15 mouse cellular contexts compared by ENCODE assay signal in the genomic region with DNA sequence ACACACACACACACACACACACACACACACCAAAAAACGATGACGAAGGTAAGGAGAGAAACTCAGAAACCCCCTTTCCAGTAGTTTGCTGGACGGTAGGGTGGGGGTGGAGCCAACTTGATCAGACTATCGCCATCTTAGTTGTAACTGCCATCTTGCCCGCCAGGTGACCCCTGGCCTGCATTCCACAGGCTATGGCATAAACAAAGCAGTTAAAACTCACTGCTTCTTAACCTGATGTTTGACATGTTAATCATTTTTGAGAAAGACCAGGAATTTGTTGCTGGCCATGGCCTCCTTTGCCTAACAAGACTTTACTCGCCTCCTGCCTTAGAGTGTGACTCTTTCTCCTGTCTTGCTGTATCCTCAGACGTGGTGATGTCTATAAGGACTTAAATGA. TPM values are rescaled to one million over a fixed set of nuclear protein-coding genes. Genes with fewer than 3 reads are reported as not detected.
DNase-seq lines count a peak whose midpoint lies in the region; ATAC-seq and TF ChIP-seq lines count a peak whose summit lies in the region.
"Had no signal": no experiment of that assay in that cellular context is flagged by ENCODE, and none has a peak within 500 bp of the region (broad histone marks: within the 10 kb centered on the region; RNA-seq: fewer than 3 reads in every experiment).

No protein-coding gene starts in this region.

- no peak overlapping the region for H3K4me3 ChIP-seq in hindbrain, embryonic 13.5 days
- H3K4me3 ChIP-seq in hindbrain, embryonic 16.5 days (ENCODE audit: low read length): no peak overlapping the region
- H3K4me3 ChIP-seq in midbrain, embryonic 10.5 days: no peak overlapping the region
- H3K4me3 ChIP-seq in midbrain, embryonic 15.5 days: no peak overlapping the region
- no peak overlapping the region for H3K4me3 ChIP-seq in forebrain, postnatal 0 days (ENCODE audit: low read depth, low read length)
- H3K4me3 ChIP-seq: embryonic facial prominence, embryonic 13.5 days; heart, embryonic 13.5 days; left cerebral cortex, adult 2 months; liver, embryonic 13.5 days had no signal

- H3K4me1 ChIP-seq in hindbrain, embryonic 13.5 days (replicated peaks): peaks cover 44% of the 10 kb centered on the region
- peaks cover 35% of the 10 kb centered on the region for H3K4me1 ChIP-seq in hindbrain, embryonic 16.5 days (ENCODE audit: control insufficient read depth, insufficient read depth, low read depth, low read length)
- H3K4me1 ChIP-seq in midbrain, embryonic 10.5 days: peaks cover 59% of the 10 kb centered on the region
- H3K4me1 ChIP-seq in midbrain, embryonic 15.5 days: peaks cover 39% of the 10 kb centered on the region
- peaks cover 33% of the 10 kb centered on the region for H3K4me1 ChIP-seq in forebrain, postnatal 0 days (ENCODE audit: insufficient read depth)

- no peaks in the 10 kb centered on the region for H3K27me3 ChIP-seq in hindbrain, embryonic 13.5 days
- no peaks in the 10 kb centered on the region for H3K27me3 ChIP-seq in hindbrain, embryonic 16.5 days (replicated peaks; ENCODE audit: control insufficient read depth, insufficient read depth, low read length)
- no peaks in the 10 kb centered on the region for H3K27me3 ChIP-seq in midbrain, embryonic 10.5 days (ENCODE audit: low read depth, poor library complexity, severe bottlenecking)
- H3K27me3 ChIP-seq in midbrain, embryonic 15.5 days (replicated peaks): no peaks in the 10 kb centered on the region
- no peaks in the 10 kb centered on the region for H3K27me3 ChIP-seq in forebrain, postnatal 0 days (ENCODE audit: insufficient read depth, low read length)
- H3K27me3 ChIP-seq: embryonic facial prominence, embryonic 13.5 days; heart, embryonic 13.5 days had no signal

- no peak for ATAC-seq in hindbrain, embryonic 13.5 days (ENCODE audit: low FRiP score)
- ATAC-seq in hindbrain, embryonic 16.5 days: no peak
- no peak for ATAC-seq in midbrain, embryonic 15.5 days (replicated peaks)
- ATAC-seq in forebrain, postnatal 0 days: no peak
- ATAC-seq: intestine, postnatal 0 days; midbrain, embryonic 16.5 days had no signal

- H3K9ac ChIP-seq in hindbrain, embryonic 13.5 days: no peak overlapping the region
- H3K9ac ChIP-seq in hindbrain, embryonic 16.5 days (ENCODE audit: low read depth, low read length): no peak overlapping the region
- H3K9ac ChIP-seq in midbrain, embryonic 15.5 days: no peak overlapping the region
- no peak overlapping the region for H3K9ac ChIP-seq in forebrain, postnatal 0 days
- H3K9ac ChIP-seq: embryonic facial prominence, embryonic 13.5 days; heart, embryonic 13.5 days; liver, embryonic 13.5 days had no signal

- peak overlapping the region; percentile 40; the same call in 1 of the 2 replicates for H3K27ac ChIP-seq in hindbrain, embryonic 13.5 days
- no peak overlapping the region for H3K27ac ChIP-seq in hindbrain, embryonic 16.5 days (ENCODE audit: low read depth, low read length)
- peak overlapping the region; percentile 19; the same call in 1 of the 2 replicates for H3K27ac ChIP-seq in midbrain, embryonic 10.5 days (replicated peaks)
- H3K27ac ChIP-seq in midbrain, embryonic 15.5 days: no peak overlapping the region
- H3K27ac ChIP-seq in forebrain, postnatal 0 days (ENCODE audit: low read depth, low read length): peak overlapping the region; percentile 22; the same call in 1 of the 2 replicates
- H3K27ac ChIP-seq: embryonic facial prominence, embryonic 13.5 days; left cerebral cortex, adult 2 months; liver, embryonic 13.5 days had no signal

- no peaks in the 10 kb centered on the region for H3K36me3 ChIP-seq in hindbrain, embryonic 13.5 days
- H3K36me3 ChIP-seq in hindbrain, embryonic 16.5 days (ENCODE audit: control insufficient read depth, insufficient read depth, low read length): no peaks in the 10 kb centered on the region
- no peaks in the 10 kb centered on the region for H3K36me3 ChIP-seq in midbrain, embryonic 10.5 days
- no peaks in the 10 kb centered on the region for H3K36me3 ChIP-seq in midbrain, embryonic 15.5 days (replicated peaks)
- no peaks in the 10 kb centered on the region for H3K36me3 ChIP-seq in forebrain, postnatal 0 days (ENCODE audit: insufficient read depth)
- H3K36me3 ChIP-seq: embryonic facial prominence, embryonic 13.5 days; heart, embryonic 13.5 days; liver, embryonic 13.5 days had no signal

- no peak for DNase-seq in midbrain, embryonic 10.5 days (ENCODE audit: low spot score)
- no peak for DNase-seq in forebrain, postnatal 0 days
- DNase-seq in testis, postnatal 14 days (ENCODE audit: low spot score): no peak
- no peak for DNase-seq in cerebellum, adult 11 months
- DNase-seq: liver, embryonic 13.5 days had no signal

- no peaks in the 10 kb centered on the region for H3K9me3 ChIP-seq in hindbrain, embryonic 13.5 days
- H3K9me3 ChIP-seq in hindbrain, embryonic 16.5 days (ENCODE audit: control insufficient read depth, low read length): no peaks in the 10 kb centered on the region
- H3K9me3 ChIP-seq in midbrain, embryonic 10.5 days (replicated peaks): no peaks in the 10 kb centered on the region
- no peaks in the 10 kb centered on the region for H3K9me3 ChIP-seq in midbrain, embryonic 15.5 days
- H3K9me3 ChIP-seq in forebrain, postnatal 0 days (ENCODE audit: low read length): no peaks in the 10 kb centered on the region
- H3K9me3 ChIP-seq: embryonic facial prominence, embryonic 13.5 days; heart, embryonic 13.5 days; liver, embryonic 13.5 days had no signal

- 78% methylated on average over 7 of the region's 7 CpGs for WGBS in hindbrain, embryonic 13.5 days
- WGBS in hindbrain, embryonic 16.5 days: 80% methylated on average over 7 of the region's 7 CpGs
- WGBS in midbrain, embryonic 10.5 days: 69% methylated on average over 7 of the region's 7 CpGs
- WGBS in midbrain, embryonic 15.5 days: 79% methylated on average over 7 of the region's 7 CpGs
- WGBS in forebrain, postnatal 0 days: 78% methylated on average over 7 of the region's 7 CpGs

- H3K4me2 ChIP-seq in hindbrain, embryonic 13.5 days: no peak overlapping the region
- no peak overlapping the region for H3K4me2 ChIP-seq in hindbrain, embryonic 16.5 days (ENCODE audit: low read length)
- H3K4me2 ChIP-seq in midbrain, embryonic 15.5 days: no peak overlapping the region
- H3K4me2 ChIP-seq in forebrain, postnatal 0 days (ENCODE audit: low read depth): no peak overlapping the region
- H3K4me2 ChIP-seq: embryonic facial prominence, embryonic 13.5 days; heart, embryonic 13.5 days; liver, embryonic 13.5 days had no signal

- TF ChIP-seq CTCF in forebrain, postnatal 0 days (IDR thresholded peaks at IDR 0.05; ENCODE audit: low read depth): no peak

RNA-seq across cellular contexts. Expression of gene Psmg4, which starts 10.1 kb away (rescaled TPM):
- polyA plus RNA-seq in hindbrain, embryonic 13.5 days (2015; fragmentation: Nextera tagmentation; extraction: Ambion mirVana): 87.0 and 94.4 TPM in 2 replicates
- polyA plus RNA-seq in hindbrain, embryonic 16.5 days (2015; fragmentation: Nextera tagmentation; extraction: Ambion mirVana): 69.1 and 69.5 TPM in 2 replicates
- 122 and 124 TPM in 2 replicates for polyA plus RNA-seq in midbrain, embryonic 10.5 days (2016; fragmentation: Nextera tagmentation; extraction: Ambion mirVana)
- polyA plus RNA-seq in midbrain, embryonic 15.5 days (2015; fragmentation: Nextera tagmentation; extraction: Ambion mirVana): 66.6 and 69.2 TPM in 2 replicates
- total RNA-seq in forebrain, postnatal 0 days (2014; rRNA removed): 56.6 and 108 TPM in 2 replicates
- polyA plus RNA-seq in forebrain, postnatal 0 days (2015; fragmentation: Nextera tagmentation; extraction: Ambion mirVana): 99.0 and 150 TPM in 2 replicates

RNA-seq across cellular contexts. Expression of gene Tubb2b, which starts 22.4 kb away (rescaled TPM):
- 795 and 852 TPM in 2 replicates for polyA plus RNA-seq in hindbrain, embryonic 13.5 days (2015; fragmentation: Nextera tagmentation; extraction: Ambion mirVana)
- polyA plus RNA-seq in hindbrain, embryonic 16.5 days (2015; fragmentation: Nextera tagmentation; extraction: Ambion mirVana): 1,169 and 1,199 TPM in 2 replicates
- 202 and 279 TPM in 2 replicates for polyA plus RNA-seq in midbrain, embryonic 10.5 days (2016; fragmentation: Nextera tagmentation; extraction: Ambion mirVana)
- polyA plus RNA-seq in midbrain, embryonic 15.5 days (2015; fragmentation: Nextera tagmentation; extraction: Ambion mirVana): 1,126 and 1,130 TPM in 2 replicates
- 5,538 and 5,638 TPM in 2 replicates for total RNA-seq in forebrain, postnatal 0 days (2014; rRNA removed)
- 1,072 and 1,153 TPM in 2 replicates for polyA plus RNA-seq in forebrain, postnatal 0 days (2015; fragmentation: Nextera tagmentation; extraction: Ambion mirVana)
- total RNA-seq: hematopoietic stem cell, adult 5-6 weeks; megakaryocyte progenitor cell, adult 5-6 weeks had no signal

Comparison
In these comparisons a context has a peak if more than half of its experiments do, and no peak if none do; other contexts are left out.
1. H3K27ac ChIP-seq: peak in hindbrain, embryonic 13.5 days (single experiment), midbrain, embryonic 10.5 days (single experiment) and forebrain, postnatal 0 days (single experiment); none in hindbrain, embryonic 16.5 days (single experiment) and midbrain, embryonic 15.5 days (single experiment).